Mouse (Mus musculus) layer of hippocampus, adult 8-10 months (tissue): ENCODE measurements around the gene Fuz. TPM values are rescaled to one million over a fixed set of nuclear protein-coding genes. Genes with fewer than 3 reads are reported as not detected.

Experiments
- DNase-seq, 2 experiments: peaks; one replicate each; pipeline ENCODE4 v3.0.0; 2022; ENCODE audit warnings: low spot score in 2 of 2
- total RNA-seq, 4 experiments: library from RNA; stranded (reverse); gene quantifications; 2 replicates each; pipeline ENCODE4 v1.2.4; 2022

The Fuz gene
- 10 to 100 TPM; 22.9 to 30.0 (median 26.7) TPM for total RNA-seq

DNA sequence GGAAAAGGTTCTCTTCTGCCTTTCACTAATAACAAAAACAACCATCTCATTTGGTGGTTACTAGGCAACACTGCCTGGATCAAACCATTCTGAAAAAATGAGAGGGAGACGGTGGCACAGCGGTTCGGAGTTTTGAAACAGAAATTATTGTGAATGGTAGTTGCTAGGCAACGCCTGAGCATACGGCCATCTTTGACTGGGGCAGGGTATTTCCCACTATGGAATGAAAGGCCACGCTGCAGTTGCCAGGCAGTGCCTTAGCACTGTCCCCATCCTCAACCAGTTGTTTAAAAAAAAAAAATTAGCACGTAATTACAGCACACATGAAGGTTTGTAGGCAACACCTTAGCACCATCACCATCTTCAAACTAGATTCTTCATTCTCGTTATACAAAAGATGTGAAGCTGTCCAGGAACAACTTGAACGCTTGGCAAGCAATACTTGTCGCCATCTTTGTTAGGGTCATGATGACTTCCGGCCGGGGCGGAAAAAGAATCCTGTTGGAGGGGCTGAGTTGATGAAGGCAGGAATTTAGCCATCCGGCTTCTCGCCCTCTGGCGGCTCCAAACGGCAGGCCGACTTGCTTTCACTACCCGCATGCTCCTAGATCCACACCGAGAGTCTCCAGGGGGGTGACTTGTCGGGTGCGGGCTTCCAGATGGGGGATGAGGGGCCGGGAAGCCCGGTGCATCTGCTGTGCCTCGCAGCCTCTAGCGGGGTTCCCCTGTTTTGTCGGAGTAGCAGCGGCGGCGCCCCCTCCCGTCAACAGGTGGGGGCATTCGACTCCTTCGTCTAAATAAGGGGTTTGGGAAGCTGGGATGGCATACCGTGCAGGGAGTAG is at the start of gene Fuz:
TSS of gene Fuz (plus strand) at position 487 of the 842 bp plus-strand sequence.
- DNase-seq = peak; percentile 94

DNA sequence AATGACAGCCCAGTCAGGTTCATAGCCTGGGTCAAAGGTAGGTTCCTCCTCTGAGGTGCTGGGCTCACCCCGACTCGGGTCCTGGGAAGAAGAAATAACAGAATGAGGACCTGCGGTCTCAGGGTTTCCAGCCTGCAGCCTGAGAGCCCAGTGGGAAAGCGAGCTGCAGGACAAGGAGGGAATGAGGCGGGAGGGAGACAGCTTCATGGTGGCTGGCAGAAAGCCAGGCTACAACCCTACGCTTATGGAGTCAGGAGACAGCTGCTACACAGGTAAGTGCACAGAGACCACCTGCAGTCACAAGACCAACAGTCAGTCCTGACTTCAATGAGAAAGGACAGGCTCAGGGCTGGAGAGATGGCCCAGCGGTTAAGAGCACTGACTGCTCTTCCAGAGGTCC is 49.1 kb upstream of the Fuz start:
- no peak for DNase-seq

DNA sequence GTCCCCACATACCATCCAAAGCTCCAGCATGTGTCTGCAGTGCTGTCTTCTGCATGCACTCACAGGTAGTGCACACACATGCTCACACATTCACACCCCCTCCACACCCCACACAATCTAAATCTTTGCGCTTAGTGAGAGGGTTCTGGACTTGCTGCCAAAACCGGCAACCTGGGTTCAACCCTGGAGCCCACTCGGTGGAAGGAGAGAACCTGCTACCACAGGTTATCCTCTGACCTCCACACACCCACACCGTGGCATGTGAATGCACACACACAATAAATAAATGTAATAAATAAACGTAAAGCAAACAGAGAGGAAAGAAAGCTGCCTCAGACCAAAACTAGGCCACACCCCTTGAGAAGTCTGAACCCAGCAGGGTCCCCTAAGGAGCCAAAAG is 48.1 kb upstream of the Fuz start:
- no peak for DNase-seq

DNA sequence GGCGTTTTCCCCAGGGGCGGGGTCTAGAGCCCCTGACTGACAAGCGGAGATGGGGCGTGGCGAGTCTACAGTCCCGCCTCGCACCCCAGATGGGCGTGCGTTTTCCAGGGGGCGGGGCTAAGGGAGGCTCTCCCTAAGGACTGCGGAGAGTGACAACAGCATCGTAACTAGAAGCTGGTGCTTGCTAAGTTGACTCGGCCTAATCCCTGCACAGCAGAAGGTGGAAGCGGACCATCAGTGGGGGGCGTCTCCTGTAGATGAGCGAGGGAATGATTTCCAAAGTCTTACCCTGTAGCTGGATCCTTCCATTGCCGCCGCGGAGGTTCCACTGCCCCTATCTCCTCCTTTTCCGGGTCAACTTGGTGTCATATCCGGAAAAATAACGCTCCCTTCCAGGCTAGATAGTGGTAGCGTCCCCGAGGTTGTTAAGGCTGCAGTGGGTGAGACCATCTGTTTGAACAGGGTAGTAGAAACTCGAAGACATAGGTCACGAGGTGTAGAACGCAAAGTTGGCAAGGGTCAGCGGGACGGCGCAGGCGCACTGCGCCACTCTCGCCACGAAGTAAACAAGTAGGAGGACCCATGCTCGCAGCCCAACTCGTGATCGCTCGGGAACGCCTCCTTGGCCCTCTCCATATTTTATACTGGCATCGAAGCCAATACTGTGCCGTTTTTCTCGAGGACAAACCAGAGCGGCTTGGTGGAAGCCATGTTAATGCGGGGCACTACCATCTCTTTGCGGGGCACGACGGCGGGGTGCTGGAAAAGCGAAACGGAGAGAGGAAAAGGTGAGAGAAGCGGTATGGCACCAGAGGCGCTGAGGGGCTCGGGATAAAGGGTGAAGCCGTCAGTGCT is 47.1 kb upstream of the Fuz start, which contains the start of the genes Akt1s1 and Tbc1d17:
TSS of gene Akt1s1 (plus strand) at position 431 of the 855 bp plus-strand sequence.
TSS of gene Tbc1d17 (minus strand) at position 519 of the 855 bp plus-strand sequence.
- DNase-seq = peak; percentile 100

DNA sequence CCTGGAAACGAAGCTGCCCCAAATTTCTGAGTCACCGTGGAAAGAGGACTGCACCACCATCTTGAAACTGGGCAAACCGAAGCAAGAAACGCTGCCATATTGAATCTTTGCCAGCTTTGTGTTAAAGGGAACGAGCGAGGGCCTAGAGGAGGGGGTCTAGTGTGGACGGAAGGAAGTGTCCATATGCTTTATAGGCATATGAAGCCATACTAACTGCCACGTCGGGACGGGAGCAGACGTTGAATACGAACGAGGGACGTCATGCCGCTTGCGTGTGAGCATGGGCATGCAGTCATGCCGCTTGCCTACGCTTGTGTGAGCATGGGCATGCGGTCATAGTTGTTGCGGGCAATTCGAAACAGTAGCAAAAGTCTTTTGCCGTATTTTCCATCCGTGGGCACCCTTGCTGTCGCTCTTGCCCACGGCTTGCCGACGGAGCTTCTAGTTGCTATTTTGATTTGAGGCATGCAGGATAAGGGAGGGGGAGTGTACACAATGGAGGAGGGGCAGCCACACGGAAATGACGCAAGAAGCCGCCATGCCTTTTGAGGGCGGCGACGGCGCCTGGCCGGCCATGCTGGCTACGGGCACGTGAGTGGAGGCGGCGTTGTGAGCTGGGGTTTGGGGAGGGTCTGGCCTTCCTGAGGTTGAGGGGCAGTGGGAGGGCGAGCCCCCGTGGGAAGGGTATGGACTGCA is 46.3 kb upstream of the Fuz start:
- DNase-seq = peak; percentile 91 to 92

DNA sequence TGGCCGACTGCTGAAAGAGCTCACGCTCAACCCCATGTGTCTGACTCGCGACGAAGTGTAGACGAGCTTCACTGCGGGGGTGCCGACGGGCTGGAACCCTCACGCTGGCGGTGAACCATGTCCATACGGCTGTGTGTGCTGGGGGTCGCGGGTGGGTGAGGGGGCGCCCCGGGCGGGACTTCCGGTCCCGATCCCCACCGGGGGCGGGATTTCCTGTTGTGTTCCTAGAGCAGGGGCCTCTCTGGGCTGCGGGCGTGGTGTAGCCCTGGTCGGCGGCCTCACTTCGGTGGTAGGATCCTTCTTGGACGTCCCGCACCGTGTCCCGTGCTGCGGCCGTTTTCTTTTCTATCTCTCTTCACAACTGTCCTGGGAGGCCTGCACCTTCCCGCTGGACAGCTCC is 45.7 kb upstream of the Fuz start:
- DNase-seq = peak in 1 of 2 experiments; percentile 68

DNA sequence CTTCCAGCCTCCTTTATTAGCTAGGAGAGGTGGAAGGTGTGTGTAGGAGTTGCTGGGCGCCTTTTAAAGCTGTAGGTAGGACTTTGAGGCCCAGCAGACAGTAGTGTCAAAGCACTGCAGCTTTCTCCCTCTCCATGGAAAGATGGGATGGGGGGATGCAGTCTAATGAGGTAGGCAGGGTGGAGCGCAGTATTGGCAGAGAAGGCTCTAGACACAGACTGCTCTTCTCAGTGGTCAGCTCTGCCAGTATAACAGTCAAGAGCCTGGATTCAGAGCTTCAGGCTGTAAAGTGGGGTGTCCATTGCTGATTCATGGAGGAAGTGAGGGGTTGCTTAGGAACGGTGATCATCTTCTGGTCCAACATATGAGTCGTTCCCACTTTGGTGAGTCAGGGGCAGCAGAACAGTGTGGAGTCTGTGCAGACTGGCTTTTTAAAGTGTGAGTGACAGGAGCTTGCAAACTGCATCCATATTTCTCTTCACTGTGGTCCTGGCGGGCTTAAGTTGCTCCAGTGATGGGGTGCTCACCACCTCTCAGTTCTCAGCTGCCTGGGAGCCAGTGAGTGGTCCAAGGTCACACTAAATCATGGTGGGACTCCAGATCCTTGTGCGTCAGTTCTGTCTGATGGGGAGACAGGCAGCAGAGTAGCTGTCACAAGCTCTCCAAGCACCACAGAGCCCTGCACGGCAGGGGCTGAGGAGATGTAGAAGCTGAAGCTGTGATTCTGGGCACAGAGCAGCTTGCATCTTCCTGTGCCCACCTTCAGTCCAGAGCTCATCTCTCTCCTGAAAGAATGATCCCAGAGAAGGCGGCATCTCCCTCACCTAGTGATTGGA is 44.9 kb upstream of the Fuz start:
- DNase-seq = no peak

DNA sequence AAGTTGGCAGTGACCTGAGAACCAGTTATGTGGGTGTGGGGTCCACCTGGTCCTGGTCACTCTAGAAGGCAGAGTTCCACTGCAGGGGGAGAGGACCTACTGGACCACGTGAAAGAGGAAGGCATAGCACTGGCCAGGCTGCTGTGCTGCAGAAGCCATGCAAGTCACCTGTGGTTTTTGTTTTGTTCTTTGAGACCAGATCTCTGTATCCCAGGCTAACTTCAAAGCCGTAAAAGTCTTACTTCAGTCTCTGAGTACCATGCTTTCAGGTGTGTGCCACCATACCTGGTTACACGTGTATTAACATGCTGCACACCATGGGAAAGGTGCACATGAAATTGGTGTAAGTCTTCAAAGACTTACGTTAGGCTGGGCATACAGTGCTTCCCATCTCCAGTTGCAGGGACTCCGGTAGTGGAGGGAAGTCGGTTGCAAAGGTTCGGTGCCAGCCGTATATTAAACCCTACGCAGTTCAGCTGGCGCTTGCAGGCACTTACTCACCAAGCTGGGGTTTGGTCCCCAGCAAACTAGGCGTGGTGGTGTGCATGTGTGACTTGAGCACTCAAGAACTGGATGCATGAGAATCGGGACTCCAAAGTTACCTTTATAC is 44.1 kb upstream of the Fuz start:
- DNase-seq = no peak

DNA sequence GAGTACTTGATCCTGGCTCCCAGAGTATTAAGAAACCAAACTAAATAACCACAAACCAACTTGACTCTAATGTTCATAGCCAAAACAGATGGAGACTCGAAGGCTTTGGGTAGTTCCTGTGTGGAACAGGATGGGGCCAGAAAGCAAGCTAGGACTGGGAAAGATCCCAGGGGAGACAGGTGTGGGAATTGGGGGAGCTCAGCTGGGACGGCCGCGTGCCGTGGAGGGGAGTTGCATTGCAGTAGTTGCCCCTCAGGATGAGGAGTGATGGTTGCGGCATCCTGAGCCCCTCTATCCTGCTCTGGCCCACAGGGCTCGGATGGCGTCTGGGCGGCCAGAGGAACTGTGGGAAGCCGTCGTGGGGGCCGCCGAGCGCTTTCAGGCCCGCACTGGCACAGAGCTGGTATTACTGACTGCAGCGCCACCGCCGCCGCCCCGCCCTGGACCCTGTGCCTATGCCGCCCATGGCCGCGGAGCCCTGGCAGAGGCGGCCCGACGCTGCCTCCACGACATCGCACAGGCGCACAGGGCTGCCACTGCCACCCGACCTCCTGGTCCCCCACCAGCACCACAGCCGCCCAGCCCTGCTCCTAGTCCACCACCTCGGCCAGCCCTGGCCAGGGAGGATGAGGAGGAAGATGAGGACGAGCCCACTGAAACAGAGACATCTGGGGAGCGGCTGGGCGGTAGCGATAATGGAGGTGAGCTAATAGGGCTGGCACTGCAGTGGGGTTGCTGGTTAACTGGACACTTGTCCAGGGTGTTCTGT is 43.4 kb upstream of the Fuz start:
- no peak for DNase-seq

DNA sequence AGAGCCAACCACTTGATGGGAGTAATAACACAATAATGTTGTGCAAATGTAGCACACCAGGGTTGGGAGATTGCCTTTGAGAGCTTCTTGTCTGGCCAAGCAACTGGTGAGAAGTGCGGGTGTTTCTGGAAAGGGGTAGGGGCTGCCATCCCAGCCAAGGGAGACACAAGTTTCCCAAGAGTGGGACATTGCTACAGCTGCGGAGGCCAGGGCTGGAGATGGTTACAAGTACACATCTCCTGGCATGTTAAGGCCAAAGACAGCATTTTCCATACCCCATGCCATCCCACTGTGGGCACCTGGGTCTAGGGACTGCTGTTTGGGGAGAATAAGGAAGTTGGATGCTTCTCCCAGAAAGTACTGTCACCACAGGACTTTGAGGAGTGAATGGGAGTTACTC is 42.8 kb upstream of the Fuz start:
- DNase-seq = no peak

DNA sequence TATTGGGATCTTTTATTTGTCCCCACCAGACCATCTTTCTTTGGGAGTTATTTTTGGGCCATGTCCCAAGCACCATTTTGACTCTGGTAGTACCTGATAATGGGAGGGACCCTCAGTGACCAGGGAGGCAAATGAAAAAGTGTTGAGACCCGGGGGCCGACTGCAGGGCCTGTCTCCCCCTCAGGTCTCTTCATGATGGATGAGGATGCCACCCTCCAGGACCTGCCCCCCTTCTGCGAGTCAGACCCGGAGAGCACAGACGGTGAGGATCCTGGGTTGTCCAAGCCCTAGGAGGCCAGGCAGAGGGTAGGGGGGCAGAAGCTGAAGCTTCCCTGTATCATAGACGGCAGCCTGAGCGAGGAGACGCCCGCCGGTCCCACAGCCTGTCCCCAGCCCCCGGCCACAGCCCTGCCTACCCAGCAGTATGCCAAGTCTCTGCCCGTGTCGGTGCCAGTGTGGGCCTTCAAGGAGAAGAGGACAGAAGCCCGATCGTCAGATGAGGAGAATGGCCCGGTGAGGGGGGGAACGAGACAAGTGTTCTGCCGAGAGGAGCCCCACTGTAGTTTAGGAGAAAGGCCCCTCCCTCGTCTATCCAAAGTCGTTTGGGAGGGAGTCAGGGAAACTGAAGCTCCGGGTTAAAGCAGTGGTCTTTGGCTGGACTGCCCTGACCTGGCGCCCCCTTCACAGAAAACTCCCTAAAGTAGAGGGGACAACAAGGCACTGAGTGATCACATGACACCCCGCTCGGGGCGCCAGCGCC is 42.1 kb upstream of the Fuz start:
- no peak for DNase-seq

DNA sequence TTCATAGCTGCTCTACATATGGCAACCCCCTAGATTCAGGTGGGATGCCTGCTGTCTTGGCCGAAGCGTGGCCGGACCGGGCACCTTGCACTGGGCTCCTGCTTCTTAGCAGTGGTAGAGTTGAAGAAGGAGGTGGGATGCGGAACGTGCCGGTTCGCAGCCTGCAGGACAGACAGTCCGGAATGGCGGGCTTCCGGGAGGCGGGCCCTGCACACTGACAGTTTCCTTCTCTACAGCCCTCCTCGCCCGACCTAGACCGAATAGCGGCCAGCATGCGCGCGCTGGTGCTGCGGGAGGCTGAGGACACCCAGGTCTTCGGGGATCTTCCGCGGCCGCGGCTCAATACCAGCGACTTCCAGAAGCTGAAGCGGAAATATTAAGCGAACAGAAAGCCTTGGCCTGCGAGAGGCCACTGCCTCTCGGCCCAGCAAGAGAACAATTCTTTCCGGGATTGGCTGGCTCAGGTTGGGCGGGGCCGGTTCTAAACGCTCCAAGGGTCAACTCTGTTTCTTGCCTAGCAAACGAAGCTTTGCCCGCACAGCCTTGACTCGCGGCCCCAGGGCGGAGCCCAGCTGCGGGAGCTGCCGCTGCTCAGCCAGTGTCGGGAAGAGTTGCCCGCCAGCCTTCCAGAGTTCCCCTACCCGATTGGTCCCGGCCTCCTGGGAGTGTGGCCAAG is 41.4 kb upstream of the Fuz start:
- peak in 1 of 2 experiments; percentile 70 for DNase-seq

DNA sequence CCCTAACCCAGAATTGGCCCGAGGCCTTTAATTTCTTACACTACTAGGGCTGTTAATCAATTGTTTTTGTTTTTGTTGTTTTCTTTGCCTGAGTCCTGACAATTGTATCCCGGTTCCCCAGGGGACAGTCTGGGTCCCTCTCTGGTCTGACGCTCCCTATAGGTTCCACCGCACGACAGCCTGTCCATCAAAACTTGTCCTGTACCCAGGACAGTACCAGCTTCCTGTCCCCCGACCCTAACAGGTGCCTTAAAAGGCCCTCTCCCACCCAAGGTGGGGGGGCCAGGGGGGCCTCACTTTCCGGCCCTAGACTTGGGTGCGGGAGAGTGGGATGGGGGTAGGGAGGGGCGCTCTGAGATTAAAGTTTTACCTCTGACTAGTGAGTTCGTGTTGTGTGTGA is 40.8 kb upstream of the Fuz start:
- DNase-seq = no peak

DNA sequence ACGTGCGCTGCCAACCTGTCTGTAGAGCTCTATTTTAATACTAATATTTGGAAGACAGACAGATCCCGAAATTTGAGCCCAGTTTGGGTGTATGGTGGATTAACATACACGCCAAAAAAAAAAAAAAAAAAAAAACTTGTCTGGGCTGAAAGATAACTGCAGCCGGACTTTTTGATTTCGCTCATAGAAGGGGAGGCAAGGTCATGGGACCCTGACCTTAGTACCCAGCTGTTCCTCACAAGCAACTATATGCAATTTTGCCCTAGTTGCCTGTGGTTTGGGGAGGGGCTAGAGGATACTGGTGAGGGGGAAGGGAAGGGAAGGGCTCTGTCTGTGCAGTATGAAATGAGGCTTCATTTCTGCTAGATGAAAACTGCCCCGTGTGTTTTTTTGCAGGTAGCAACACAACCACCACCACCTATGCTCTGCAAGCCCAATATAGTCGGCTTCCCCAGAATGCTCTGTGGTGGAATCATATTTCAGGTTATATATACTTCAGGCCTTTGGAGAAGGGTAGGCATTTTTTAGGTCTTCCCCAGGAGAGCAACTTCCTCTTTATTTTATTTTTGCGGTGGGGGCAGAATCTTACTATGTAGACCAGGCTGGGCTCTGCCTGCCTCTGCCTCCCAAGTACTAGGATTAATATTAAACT is 39.5 kb upstream of the Fuz start:
- no peak for DNase-seq

DNA sequence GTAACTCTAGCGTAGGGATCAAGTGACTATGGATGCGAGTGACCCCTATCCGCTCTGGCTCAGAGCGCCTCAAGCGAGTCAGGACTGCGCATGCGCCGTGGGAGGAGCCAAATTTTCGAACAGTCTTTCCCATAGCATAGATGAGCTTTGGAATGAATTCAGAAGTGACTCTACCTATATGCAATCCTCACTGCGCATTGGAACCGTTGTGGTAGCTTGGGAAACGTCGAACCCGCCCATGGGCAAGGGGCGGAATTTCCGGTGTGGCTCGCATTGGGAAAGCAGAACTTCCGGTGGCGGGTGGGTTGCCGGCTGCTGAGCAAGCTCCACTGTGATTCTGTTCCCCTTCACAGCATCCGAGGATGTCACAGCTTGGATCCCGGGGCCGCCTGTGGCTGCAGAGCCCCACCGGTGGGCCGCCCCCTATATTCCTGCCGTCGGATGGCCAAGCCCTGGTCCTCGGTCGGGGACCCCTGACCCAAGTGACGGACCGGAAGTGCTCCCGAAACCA is 38.8 kb upstream of the Fuz start, which contains the start of gene Pnkp:
TSS of gene Pnkp (plus strand) at position 98 of the 511 bp plus-strand sequence.
- peak; percentile 91 to 94 for DNase-seq

DNA sequence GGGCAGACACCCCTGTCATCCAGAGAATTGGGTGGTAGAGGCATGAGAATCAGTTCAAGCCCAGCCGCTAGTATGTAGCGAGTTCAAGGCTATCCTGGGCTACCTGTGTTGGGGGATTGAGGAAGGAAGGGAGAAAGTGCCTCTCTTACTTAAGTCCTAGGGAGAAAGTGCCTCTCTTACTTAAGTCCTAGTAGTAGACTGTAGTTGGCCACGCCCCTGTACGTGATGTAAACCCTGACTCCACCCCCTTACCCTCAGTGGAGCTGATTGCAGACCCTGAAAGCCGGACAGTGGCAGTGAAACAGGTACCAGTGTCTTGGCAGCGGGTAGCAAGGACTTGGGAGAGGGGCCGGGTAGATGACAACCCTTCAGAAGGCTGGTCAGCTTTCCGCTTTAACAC is 38.0 kb upstream of the Fuz start:
- no peak for DNase-seq

DNA sequence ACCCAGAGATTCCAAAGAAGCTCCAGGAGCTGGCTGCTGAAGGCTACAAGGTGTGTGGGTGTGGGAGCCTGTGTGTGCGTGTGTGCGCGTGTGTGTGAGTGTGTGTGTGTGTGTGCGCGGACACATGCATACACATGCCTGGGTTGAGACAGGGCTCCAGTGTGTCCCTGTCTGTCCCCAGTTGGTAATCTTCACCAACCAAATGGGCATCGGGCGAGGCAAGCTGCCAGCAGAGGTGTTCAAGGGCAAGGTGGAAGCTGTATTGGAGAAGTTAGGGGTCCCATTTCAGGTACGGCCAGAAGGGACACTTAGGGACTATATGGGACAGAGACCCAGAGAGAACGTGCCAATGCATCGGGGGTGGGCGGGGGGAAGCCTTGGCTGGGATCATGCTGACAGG is 36.0 kb upstream of the Fuz start:
- DNase-seq = no peak
